Mouse (Mus musculus) cerebellum, adult (tissue): ENCODE measurements around the gene Palm.
"Not testable (repeated sequence)": the region's sequence is repeated elsewhere in the genome, so short reads cannot be mapped to it uniquely, and the experiment has no call there.

ENCODE experiments used
- ATAC-seq: cut with Nextera tagmentation; 2 replicates; pipeline ENCODE4 v1.9.2; 2017; ENCODE audit warnings: mild to moderate bottlenecking, moderate library complexity, mixed read lengths; ENCODE audit not compliant: insufficient number of reproducible peaks, low FRiP score, low TSS enrichment

The Palm gene

GRCm38 (mm10) chr10:79793051-79793737 is at the start of gene Palm:
Gene Palm (plus strand): TSS chr10:79793572.
- peak; percentile 41; the same call in 1 of the 2 replicates for ATAC-seq

- peak; percentile 47 for ATAC-seq
Observed at GRCm38 (mm10) chr10:79743650-79744365, 49.6 kb upstream of the Palm start.

- ATAC-seq, result no peak
Observed at GRCm38 (mm10) chr10:79745411-79745810, 48.0 kb upstream of the Palm start.

- ATAC-seq, result peak; percentile 95
Observed at GRCm38 (mm10) chr10:79745898-79746773, 47.2 kb upstream of the Palm start, which contains the start of gene Polrmt. Gene Polrmt (minus strand): TSS chr10:79746581.

- no peak for ATAC-seq
Observed at GRCm38 (mm10) chr10:79746774-79747151, 46.6 kb upstream of the Palm start.

GRCm38 (mm10) chr10:79748496-79748895 is 44.9 kb upstream of the Palm start:
- no peak for ATAC-seq

GRCm38 (mm10) chr10:79754856-79755516 is 38.4 kb upstream of the Palm start, which contains the start of gene Fgf22:
Gene Fgf22 (plus strand): TSS chr10:79755076.
- peak; percentile 41; the same call in 1 of the 2 replicates for ATAC-seq

GRCm38 (mm10) chr10:79755854-79756253 is 37.5 kb upstream of the Palm start:
- no peak for ATAC-seq

GRCm38 (mm10) chr10:79756660-79757059 is 36.7 kb upstream of the Palm start:
- ATAC-seq, result no peak

GRCm38 (mm10) chr10:79759675-79760074 is 33.7 kb upstream of the Palm start:
- not testable (repeated sequence) for ATAC-seq

GRCm38 (mm10) chr10:79760603-79761143 is 32.7 kb upstream of the Palm start:
- ATAC-seq, result no peak

- no peak for ATAC-seq
Observed at GRCm38 (mm10) chr10:79762875-79763274, 30.5 kb upstream of the Palm start.

- ATAC-seq, result no peak
Observed at GRCm38 (mm10) chr10:79764234-79764633, 29.1 kb upstream of the Palm start.

GRCm38 (mm10) chr10:79765228-79765745 is 28.1 kb upstream of the Palm start:
- ATAC-seq, result no peak

- ATAC-seq, result no peak
Observed at GRCm38 (mm10) chr10:79766001-79766507, 27.3 kb upstream of the Palm start.

GRCm38 (mm10) chr10:79766508-79767325 is 26.7 kb upstream of the Palm start, which contains the start of gene Rnf126:
Gene Rnf126 (minus strand): TSS chr10:79766952.
- peak; percentile 81 for ATAC-seq

- peak; percentile 66 for ATAC-seq
Observed at GRCm38 (mm10) chr10:79767372-79768244, 25.8 kb upstream of the Palm start.

GRCm38 (mm10) chr10:79768400-79768799 is 25.0 kb upstream of the Palm start:
- no peak for ATAC-seq
